Mouse (Mus musculus) frontal cortex, adult (tissue): ENCODE data around the gene Nos2.

Experiments used
- ATAC-seq: cut with Nextera tagmentation; 2 replicates; pipeline ENCODE4 v1.9.2; 2017; ENCODE audit warnings: mild to moderate bottlenecking, moderate library complexity, mixed read lengths; ENCODE audit not compliant: low TSS enrichment

Gene Nos2

DNA sequence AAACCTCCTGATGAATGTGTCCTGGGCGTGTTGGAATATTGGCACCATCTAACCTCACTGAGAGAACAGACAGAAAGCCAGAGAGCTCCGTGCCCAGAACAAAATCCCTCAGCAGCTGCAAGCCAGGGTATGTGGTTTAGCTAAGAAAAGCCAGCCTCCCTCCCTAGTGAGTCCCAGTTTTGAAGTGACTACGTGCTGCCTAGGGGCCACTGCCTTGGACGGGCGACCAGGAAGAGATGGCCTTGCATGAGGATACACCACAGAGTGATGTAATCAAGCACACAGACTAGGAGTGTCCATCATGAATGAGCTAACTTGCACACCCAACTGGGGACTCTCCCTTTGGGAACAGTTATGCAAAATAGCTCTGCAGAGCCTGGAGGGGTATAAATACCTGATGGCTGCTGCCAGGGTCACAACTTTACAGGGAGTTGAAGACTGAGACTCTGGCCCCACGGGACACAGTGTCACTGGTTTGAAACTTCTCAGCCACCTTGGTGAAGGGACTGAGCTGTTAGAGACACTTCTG lies at the start of gene Nos2:
Nos2 (plus strand) TSS at position 377 of the 529 bp plus-strand sequence.
- no peak for ATAC-seq

DNA sequence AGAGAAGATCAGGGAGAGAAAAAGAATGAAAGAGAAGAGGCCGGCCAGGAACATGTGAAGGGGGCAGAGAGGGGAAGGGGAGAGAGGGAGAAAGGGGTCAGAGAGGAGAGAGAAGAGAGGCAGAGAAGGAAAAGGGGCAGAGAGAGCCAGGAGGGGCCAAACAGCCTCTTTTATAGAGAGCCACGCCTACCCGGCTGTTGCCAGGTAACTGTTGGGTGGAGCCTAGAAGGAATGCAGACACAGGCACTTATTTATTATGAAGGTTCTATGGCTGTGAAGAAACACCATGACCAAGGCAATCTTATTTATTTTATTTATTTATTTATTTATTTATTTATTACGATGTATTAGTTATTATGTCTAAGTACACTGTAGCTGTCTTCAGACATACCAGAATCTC lies 49.7 kb upstream of the Nos2 start:
- ATAC-seq: no peak

DNA sequence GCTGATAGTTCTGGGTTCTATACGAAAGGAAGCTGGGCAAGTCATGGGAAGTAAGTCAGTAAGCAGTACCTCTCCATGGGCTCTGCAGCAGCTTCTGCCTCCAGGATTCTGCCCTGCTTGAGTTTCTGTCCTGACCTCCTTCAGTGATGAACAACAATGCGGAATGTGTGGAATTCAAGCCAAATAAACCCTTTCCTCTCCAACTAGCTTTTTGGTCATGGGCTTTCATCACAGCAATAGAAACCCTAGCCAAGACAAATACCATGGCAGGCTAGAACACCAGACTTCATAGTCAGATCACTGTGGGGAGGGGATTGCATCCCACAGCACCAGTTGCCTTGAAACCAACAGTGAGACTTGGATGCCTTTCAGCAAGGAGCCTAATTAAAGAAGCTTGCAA lies 47.8 kb upstream of the Nos2 start:
- ATAC-seq: no peak

DNA sequence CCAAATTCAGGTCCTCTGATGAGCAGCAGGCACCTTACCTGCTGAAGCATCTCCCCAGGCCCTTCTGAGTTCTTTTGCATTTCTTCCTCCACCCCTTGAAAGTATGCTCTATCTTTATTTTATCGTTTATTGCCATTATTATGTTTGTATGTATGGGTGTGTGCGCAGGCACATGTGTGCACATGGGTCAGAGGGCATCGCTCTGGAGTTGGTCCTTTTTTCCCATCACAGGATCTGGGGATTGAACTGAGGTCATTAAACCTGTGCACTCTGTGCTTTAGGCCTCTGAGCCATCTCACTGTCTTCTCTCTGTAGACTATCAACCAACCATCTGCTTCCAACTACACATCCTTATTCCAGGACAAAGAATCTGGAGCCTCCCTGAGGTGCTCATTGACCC lies 40.9 kb upstream of the Nos2 start:
- no peak for ATAC-seq

DNA sequence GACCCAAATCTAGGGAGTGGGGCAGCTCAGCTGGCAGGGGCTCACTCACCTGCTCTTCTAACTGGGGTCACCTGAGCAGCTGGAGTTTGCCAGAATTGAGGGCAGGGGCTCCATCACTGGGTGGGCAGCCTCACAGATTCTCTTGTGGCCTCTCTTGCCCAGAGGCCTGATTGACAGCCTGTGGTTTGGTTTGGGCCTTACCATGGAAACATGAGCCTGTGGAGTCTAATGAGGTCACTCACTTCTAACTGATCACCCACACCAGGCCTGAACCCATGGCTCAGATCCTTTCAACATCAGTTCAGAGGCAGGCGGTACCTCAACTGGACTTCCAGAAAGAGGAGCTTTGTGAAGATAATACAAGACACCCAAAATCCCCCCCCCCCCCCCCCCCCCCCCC lies 33.9 kb upstream of the Nos2 start:
- no peak for ATAC-seq

DNA sequence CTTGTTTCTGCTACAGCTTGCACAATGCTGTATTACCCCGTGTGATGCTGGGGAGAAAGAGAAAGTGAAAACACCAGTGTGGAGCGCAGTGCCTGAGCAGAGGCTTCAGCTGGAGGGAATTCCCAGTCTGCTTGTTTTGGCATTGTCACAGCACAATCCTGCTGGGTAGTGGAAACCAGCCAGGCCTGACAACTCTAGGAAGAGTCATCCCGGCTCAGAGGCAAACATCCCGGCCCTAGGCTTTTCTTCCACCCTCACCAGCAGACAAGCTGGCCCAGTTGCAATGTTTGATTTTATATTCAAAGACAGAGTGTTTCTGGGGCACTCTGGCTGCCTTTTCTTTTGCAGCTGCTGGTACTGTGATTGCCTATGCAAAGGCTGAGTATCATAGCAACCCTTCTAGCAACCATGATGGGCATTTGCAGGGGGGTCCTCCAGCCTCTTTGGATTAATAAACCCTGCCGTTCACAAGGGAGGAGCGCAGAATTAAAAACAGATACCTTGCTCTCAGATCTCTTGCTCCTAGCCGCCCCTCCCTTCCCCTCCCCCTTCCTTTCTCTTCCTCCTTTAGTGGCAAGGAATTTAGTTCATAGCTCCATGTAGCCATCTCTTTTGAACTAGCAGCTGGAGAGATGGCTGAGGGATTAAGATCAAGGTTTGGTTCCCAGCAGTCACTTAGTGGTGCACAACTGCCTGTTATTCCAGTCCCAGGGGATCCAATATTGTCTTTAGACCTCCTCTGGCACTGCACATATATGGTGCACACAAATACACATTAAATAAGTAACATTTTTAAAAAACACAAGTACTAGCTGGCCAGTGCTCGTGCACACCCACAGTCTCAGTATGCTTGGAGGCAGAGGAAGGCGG lies 33.2 kb upstream of the Nos2 start:
- peak; percentile 99 for ATAC-seq

DNA sequence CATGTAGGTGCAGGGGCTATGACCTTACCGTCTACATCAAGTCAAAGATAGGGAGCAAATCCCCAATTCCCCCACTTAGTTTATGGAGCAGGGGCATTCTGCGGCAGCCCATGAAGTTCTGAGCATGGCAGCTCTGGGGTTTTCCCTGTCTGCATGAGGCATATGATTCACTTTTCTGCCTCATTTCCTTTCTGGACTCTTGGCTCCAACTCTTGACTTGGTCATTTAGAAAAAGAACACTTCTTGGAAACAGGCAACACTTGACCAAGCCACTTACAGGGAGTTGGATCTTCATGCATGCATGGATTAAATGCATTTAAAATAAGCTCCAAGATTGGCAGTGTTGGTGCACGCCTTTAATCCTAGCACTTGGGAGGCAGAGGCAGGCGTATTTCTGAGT lies 31.4 kb upstream of the Nos2 start:
- ATAC-seq: no peak

DNA sequence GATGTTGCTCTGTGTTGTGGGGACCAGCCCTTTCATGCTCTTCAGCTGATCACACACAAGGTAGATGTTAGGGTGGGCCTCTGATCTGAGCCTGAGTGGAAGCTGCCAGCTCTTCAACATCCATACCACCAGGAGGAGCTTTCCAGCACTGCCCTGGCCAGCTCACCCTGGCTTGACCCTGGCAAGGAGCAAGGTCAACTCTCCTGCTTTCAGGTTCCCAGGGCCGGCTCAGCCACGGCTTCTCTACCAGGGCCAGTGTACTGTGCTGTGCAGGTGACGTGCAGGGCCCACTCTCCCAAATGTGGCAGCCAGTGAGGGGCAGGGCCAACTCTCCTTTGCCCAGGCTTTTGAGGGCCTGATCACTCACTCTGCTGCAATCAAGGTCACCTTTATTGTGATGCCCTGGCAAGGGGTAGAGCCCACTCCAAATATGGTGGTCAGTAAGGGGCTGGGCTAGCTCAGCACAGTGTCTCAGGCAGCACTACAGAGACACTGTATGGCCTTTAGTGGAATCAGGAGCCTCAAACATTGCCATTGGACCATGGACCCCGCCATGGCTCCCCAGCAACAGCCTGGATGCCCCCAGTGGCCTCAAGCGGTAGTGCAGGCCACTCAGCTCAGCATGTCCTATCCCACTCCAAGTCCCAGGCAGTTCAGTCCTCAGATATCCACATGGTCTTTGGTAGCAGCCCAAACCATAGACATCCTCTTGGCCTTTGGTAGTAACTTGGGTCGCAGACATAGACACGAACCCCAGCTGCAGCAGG lies 24.0 kb upstream of the Nos2 start:
- no peak for ATAC-seq

DNA sequence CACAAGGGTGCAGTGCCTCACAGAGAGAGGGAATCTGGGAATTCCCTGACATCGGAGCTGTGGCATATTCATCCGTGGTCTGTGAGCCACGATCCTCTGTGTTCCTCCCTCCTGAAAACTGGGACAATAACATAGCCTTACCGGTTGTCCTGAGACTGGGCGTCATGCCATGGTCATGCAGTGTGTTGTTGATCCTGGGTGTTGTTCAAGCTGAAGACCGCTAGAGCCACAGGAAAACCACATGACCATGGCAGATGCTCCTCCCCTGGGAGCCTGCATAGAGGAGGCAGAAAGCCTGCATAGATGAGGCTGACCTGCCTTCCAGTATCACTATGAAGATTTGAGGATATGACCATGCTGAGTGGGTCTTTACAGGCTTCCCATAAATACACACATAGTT lies 5.1 kb upstream of the Nos2 start:
- no peak for ATAC-seq

DNA sequence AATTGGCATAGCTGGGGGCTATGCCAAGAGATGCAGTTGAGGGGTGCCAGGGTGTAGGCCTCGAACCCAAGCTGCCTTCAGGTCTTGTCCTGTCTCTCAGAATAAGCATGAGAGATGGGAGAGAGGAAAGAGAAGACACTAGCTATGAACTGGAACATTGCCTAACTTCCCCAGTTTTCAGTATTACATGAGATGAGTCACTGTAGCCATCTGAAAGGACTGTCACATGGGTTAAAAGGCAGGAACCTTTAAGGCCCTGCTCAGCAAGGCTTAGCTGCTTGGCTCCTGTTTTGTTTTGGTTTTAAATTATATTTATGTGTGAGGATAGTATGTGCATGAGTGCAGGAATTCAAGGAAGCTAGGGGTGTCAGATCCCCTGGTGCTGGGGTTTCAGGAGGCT lies 4.2 kb upstream of the Nos2 start:
- no peak for ATAC-seq

DNA sequence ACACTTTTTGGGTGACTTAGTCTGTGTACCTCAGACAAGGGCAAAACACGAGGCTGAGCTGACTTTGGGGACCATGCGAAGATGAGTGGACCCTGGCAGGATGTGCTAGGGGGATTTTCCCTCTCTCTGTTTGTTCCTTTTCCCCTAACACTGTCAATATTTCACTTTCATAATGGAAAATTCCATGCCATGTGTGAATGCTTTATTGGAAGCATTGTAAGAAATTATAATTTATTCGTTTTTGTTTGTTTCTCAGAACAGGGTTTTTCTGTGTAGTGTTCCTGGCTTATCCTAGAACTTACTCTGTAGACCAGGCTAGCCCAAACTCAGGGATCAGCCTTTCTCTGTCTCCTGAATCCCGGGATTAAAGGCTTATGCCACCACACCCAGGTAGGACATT lies 842 bp upstream of the Nos2 start:
- no peak for ATAC-seq

DNA sequence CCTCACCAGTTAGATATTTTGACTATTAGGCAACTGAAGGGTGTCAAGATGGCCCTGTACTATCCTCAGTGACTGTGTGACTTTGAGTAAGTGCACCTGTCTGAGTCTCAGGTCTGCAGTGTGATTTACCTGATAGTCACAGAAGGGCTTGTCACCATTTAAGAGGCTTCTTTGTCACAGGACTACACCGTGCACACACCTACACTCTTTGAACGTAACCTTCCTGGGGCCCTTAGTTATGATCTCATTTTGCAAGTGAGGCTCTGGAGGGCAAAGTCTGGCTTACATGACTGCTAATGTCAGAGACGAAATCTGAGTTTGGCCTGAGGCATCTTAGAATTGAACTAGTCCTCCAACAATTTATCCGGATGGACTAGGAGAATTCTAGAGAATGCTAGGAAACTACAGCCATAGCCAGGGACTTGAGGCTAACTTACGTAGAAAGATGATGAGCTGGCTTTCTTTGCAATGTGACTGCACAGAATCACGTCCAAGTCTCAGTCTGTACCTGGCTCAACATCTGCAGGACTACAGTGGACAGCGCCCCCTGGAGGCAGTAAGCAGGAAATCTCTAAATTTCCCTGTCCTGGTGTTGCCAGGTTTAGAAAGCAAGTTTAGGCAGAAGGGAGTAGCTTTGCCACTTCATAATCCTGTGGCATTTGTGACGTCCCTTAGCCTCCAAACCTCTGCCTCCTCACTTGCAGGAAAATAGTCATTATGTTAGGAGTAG lies 2.3 kb downstream of the Nos2 start:
- ATAC-seq: peak; percentile 47; the same call in 1 of the 2 replicates

DNA sequence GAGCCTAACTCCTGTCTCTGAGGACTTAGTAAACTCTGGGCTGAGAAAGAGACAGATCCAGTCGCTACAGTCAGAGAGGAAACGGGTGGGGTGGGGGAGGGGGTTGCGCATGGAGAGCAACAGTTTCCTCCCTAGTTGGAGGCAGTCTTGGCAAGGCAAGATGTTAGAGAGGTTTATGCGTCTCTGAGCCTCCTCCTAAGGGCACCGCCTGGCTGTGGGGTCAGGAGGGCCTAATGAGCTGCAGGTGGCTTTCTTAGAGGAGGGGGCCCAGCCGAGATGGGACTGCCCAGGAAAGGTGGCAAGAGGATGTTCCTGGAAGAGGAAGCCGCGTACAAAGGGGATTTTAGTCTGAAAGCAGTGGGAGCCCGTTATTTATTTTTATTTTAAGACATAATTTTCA lies 3.5 kb downstream of the Nos2 start:
- no peak for ATAC-seq

DNA sequence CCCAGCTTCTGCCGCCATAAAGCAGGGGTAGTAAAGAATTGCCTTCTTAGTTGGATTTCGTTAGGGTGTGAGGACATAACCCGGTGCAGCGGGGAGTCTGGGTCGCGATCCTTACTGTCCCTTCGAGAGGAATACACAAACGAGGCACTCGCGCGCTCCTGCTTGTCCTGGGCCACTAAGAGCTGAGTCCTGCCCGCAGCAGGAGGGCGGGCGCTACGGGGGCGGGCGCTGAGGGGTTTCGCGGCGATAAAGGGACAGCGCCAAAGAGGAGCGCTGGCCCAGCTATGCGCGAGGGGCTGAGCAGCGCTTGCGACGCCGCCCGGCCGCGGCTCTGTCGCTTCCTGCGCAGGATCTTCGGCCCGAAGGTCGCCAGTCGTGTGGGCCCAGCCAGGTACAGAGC lies 4.3 kb downstream of the Nos2 start:
- ATAC-seq: no peak

DNA sequence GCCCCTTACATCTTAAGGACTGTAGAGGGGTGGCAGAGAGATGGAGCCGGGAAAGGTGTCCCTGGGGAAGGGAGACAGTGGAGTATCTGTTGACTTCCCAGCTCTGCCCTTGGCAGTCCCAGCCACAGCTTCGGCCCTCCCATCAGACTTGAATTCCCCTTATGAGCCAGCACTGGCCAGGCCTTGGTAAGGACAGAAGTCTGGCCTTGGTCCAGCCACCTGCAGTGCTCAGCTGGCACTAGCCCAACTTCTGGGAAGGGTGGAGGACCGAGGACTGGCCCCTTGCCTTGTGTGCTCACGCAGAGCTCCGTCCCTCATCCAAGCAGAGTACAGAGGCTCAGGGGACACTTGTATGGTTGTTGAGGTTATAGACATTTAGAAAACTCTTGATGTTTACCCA lies 8.8 kb downstream of the Nos2 start:
- ATAC-seq: no peak

DNA sequence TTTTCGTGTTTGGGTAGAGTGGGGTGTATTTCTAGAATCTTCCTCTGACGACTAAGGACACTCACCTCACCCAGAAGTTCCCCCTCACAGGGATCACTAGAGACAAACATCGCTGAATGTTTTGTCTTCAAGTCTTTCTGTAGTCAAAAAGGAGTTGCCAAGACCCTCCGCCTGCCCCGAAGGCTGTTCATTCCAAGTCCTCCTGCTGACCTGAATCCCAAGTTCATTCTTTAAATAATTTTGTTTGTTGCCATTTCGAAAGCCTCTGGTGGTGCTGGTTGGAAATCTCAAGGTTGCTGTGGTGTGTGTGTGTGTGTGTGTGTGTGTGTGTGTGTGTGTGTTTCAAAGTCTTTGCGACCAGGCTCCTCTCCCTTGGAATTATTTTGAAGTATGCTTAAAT lies 13.7 kb downstream of the Nos2 start:
- ATAC-seq: no peak

DNA sequence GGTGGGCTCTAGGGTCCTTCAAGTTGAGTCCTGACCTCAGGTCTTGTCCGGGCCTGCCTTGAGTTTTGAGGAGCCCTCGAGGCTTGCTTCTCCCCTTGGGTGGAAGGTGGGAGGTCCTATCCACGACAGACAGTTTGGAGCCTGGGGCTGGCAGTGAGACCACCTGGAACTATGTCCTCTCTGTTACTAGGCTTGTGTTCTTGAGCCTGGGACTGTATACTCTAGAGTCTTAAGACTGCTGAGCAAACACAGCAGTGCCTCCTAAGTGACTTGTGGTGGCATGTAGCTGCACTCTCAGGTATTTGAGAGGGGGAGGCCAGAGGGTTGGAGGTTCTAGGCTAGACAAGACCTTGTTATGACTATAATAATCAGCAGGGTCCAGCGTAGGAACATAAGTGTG lies 14.1 kb downstream of the Nos2 start:
- no peak for ATAC-seq

DNA sequence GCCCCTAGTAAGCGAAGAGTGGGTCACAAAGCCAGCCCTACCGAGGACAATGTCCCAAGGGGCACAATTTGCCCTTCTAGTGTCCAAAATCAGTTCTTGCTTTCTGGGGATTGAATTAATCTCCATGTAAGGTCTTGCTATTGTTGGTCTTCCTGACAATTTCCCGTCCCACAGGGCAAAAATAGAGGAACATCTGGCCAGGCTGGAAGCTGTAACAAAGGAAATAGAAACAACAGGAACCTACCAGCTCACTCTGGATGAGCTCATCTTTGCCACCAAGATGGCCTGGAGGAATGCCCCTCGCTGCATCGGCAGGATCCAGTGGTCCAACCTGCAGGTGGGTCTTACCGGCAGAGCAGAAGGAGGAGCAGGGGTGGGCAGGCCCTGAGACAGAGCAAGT lies 14.6 kb downstream of the Nos2 start:
- no peak for ATAC-seq

DNA sequence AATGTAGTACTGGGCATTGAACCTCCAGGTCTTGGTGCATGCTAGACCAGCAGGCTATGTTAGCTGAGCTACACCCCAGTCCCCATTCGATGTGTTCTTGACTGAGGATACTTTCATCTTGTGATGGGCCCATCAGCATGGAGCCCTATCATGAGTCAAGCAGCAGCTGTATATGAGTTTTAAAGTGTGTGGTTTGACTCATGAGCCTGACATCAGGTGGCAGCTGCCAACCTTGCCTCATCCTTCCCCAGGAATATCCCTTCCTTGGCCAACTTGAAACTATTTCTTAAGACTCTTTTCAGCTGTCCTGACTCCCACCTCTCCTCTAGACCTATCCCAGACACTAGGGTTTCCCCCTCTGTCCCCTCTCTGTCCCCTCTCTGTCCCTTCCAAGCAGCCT lies 22.5 kb downstream of the Nos2 start:
- ATAC-seq: no peak

DNA sequence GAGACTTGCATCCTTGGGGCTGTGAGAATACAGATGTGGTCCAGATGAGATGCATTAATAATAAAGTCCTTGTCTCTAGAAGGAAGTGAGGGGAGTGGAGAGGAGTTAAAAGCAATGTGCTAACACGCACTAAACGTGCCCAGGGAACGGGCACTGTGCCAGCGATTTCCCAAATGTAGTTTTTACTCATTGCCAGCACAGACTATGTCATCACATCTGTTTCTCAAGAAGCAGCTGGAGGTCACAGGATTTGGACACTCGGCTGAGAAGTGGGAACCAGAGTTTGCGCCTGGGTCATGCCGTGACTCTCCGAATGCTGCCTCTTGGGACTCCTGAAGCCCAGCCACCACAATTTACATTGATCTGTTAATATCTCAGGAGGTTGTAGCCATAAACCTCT lies 29.8 kb downstream of the Nos2 start:
- no peak for ATAC-seq

DNA sequence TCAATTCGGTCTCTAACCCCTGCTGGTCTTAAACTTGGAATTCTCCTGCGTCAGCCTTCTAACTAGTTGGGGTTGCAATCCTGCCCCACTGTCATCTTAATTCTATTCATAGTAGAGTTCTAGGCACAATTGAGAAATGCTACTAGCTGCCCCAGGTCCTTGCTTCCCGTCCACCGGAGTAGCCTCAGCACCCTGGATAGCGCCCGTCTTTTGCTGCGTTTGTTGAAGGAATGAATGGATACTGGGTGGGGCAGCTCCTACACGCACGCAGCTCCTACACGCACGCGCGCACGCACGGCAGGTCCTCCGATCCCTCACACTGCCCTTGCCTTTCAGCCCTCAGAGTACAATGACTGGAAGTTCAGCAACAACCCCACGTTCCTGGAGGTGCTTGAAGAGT lies 31.9 kb downstream of the Nos2 start:
- ATAC-seq: no peak

DNA sequence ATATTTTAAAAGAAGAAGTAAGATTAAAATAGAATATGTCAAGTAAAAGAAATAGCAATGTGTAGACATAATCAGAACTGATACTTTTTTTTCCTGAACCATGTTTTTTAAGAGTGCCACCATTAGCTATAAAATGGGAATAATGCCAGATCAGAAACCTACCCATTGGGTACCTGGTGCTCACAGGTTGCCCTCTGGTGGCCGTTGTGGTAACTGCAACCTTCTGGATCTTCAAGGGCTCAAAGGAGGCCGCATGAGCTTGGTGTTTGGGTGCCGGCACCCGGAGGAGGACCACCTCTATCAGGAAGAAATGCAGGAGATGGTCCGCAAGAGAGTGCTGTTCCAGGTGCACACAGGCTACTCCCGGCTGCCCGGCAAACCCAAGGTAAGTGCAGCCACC lies 35.7 kb downstream of the Nos2 start:
- ATAC-seq: peak; percentile 59; the same call in 1 of the 2 replicates
